Mouse (Mus musculus): ENCODE data around the gene Hspbap1.

DNA sequence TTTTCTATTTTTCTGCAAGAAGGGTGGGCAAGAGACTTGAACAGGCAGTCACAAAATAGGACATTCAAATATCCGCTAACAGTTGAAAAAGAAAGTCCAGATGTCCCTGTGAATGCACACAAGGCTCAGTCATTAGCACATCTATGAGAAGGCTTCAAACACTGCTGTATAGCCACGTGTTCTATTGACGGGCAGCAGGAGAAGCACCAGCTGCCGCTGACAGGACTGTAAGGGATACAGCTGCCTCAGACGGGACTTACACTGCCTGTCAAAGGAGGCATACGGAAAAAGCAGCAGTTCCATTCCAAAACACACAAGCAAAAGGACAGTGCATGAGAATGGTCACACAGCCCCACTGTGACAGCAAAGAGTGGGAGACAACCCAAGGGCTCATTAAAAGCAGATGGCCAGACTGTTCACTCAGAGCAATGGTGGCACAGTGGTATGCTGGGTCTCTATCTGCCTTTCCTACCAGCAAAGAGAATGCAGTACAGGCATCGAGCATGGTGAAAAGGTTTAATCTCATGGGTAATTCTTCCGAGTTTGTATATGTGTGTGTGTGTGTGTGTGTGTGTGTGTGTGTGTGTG lies 40.9 kb upstream of the Hspbap1 start:
- TF ChIP-seq POLR2A (IDR thresholded peaks at IDR 0.05; ENCODE audit: low read depth, low read length): no peak
- no peak for TF ChIP-seq CTCF (IDR thresholded peaks at IDR 0.05; ENCODE audit: extremely low read depth, insufficient read depth, insufficient read length, insufficient replicate concordance)

Measured in spleen, adult 2 months (tissue).